Mouse (Mus musculus) ES-Bruce4 (cell line): Measurements from ENCODE around the gene Gm10392.

Experiments
- CTCF ChIP-seq: IDR thresholded peaks from one replicate; pipeline ENCODE4 v1.8.1; 2011; ENCODE audit warnings: low read depth, low read length
- EP300 ChIP-seq: IDR thresholded peaks from 2 replicates; pipeline ENCODE4 v1.6.1; 2011; ENCODE audit warnings: low read depth, low read length; ENCODE audit not compliant: insufficient read depth

GRCm38 (mm10) chr11:77532202-77532846 is 13.3 kb upstream of the Gm10392 start:
- TF ChIP-seq CTCF (no peak), EP300 (no peak)
